Mouse (Mus musculus): ENCODE results near the gene Trappc2l.
"Not testable (repeated sequence)": the region's sequence is repeated elsewhere in the genome, so short reads cannot be mapped to it uniquely, and the experiment has no call there.

Gene Trappc2l

DNA sequence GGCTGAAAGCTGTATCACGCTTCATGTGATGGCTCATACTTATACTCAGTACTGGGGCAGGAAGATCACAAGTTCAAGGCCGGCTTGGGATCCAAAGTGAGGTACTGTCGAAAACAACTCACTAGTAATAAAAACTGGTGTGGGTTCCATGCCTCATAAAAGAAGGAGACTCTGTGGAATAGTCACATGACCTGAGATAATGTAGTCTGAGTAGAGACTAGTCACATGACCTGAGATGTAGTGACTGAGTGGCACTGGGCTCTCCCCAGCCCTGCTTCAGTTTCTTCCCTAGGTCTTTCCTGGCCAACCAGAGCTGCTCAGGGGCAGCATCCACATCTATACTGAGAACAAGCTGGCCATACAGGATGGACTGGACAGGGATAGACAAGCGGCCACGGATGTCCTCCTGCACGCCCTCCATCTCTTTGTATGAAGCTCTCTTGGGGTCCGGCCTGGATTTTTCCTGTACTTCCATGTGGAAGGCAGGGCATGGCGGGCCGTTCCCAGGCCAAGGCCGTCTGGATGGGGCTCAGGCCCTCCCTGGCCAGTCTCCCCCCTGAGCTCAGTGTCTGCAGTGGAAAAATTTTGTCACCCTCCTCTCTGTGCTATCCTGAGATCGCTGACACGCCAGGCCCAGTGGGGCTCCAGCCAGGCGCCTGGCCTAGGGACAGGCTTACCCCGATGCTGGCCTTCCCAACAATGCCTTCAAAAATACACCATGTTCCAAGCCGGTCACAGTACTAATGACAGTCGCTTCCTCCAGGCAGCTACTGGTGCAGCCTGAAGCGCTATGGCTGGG lies 12.6 kb downstream of the Trappc2l start:
- in situ Hi-C loops (cut with MboI; ENCODE audit: low sequenced_read_pairs): loop anchor here (5.0 kb wide), 1 partner anchor 193 kb away; no protein-coding TSS in a partner anchor

DNA sequence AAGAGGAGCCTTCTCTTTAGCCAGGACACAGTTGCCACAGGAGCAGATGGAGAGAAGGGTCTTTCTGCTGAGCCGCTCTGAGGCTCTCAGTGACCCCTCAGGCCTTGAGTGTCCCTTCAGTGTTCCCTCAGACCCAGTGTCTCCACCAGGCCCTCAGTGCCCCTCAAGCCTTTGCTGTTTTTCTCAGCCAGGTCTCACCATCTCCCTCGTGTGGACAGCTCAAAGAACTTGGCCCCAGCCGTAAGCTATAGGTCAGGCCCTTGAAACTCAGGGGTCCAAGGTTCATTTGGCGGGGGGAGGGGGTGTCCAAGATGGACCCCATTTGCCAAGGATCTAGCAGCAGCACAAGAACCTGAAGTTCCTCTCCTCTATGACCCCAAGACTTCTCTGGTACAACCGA lies 13.2 kb downstream of the Trappc2l start:
- in situ Hi-C loops (cut with MboI; ENCODE audit: low sequenced_read_pairs): loop anchor here (5.0 kb wide), 1 partner anchor 193 kb away; no protein-coding TSS in a partner anchor

DNA sequence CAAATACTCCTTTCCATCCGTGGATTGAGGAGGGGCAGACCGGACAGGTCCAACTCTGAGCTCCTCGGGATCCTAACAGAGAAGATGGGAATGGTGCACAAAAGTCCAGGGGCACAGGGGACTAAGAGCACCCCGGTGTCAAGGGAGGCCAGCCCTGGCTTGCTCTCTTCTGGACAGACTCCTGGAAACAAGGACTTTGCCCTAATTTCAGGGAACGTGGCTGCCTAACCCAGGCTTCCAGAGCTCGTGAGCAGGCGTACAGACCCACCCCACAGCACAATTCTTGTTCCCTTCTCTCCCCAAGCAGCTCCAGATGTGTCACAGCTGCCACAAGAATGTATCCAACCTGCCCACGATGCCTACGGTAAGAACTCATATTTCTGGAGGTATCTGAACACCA lies 14.4 kb downstream of the Trappc2l start:
- in situ Hi-C loops (cut with MboI; ENCODE audit: low sequenced_read_pairs): no loop called here

DNA sequence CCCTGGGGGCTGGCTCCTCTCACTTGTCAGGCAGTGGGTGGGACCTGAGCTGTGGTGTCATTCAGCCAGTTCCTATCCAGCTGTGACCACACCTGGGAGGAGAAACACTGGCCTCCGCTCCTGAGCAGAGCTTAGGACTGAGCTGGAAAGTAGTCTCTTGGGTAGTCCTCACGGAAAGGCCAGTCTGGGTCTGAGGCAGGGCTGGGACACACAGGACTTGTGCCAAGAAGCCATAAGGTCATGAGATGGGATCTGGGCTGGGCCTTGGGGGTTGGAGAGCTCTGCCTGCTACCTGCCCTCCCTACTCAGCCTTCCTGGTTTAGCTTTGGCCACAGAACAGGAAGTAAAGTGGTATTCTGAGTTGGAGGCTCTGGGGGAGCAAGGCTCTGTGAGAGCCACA lies 15.5 kb downstream of the Trappc2l start:
- in situ Hi-C loops (cut with MboI; ENCODE audit: low sequenced_read_pairs): no loop called here

DNA sequence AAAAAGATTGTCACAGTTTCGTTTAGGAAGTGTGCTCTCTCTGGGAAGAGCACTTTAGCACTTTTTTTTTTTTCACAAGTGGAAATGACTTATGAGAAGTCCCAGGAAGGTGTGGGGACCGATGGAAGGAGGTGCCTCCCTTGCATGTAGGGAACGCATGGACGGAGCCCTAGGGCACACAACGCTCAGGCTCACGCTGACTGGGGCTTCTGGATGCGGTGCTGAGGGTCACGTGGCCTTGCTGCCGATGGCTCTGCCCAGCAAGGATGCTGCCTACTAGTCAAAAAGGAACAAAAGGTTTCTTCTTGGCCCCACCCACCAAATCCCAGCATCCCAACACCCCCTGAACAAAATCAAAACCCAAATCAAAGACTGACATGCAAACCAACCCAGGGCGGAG lies 17.9 kb downstream of the Trappc2l start:
- in situ Hi-C loops (cut with MboI; ENCODE audit: low sequenced_read_pairs): no loop called here

DNA sequence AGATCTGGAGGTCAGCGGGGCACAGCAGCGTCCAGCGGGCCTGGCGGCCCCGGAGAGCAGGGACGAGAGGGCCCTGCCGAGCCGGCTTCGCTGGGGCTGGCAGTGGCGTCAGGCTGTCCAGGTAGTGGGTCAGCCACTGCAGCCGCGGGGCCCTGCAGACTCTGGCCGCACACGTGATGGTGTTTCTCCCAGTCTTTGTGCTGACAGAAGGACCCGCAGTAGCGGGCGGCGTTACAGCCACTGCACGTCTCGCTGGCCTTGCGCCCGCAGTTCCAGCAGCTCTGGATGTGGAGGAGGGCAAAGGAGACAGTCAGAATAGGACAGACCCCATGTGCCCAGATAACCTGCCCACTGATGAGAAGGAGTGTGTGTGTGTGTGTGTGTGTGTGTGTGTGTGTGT lies 19.3 kb downstream of the Trappc2l start:
- in situ Hi-C loops (cut with MboI; ENCODE audit: low sequenced_read_pairs): no loop called here

DNA sequence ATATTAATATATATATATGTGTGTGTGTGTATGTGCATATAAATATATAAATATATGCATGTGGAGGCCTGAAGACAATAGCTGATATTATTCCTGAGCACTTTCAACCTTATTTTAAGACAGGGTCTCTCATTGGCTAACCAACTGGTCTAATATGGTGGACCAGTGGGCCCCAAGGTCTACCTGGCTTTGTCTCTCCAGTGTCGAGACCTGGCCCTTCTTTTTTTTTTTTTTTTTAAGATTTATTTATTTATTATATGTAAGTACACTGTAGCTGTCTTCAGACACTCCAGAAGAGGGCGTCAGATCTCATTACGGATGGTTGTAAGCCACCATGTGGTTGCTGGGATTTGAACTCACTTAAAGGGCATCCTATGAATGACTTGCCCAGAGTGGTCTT lies 20.7 kb downstream of the Trappc2l start:
- in situ Hi-C loops (cut with MboI; ENCODE audit: low sequenced_read_pairs): not testable (repeated sequence)

DNA sequence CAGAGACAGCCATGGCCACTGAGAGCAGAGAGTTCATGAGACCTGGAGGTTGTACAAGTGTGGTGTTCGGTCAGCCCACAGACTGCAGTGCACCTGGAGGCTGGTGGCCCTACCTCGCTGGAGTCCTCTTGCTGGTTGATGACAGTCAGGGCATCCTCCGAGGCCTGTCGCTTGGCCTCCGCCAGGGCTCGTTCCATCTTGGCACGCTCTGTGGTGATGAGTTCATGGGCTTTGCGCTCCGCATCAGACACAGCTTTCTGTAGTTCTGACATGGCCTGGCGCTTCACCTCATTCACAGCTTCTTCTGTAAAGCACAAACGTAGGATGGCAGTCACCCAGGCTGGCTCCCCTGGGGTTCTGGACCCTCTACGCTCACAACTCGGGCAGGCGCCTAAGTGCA lies 21.8 kb downstream of the Trappc2l start:
- in situ Hi-C loops (cut with MboI; ENCODE audit: low sequenced_read_pairs): no loop called here

DNA sequence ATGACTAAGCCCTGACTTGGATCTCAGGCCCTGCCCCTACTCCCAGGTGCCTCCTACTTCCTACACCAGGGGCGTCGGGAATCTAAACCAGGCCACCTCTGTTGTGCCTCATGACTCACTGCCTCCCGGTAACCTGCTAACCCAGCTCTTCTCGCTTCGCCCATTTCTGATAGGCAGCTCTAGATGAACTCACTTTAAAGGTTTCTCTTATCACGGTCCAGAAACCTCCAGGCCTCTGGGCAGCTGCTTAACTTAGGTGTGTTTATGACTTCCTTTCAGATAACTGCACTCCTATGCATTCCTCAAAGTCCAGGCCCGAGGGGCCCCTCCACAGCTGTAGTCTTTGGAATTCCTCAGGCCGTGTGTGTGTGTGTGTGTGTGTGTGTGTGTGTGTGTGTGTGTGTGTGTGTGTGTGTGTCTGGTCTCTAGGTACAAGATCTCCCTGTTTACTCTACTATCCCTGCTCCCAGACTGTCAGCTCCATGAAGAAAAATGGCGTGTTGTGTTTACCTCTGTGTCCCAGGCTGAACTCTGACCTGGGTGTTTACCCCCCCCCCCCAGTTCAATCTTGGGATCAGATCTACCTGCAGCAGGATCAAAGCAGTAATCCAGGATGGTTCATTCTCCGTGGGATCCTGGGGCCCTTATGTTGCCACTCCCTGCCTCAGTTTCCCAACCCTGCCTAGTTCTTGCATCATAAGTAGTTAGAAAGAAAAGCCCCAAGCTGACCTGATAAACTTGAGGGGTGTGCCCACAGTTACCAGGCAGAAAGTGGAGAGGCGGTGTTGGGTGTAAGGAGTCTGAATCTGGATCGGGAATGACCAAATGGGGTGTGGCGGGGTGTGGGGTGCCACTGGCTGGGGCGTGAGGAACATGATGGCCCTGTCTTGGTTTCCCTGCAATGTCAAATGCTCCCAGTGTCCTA lies 24.7 kb downstream of the Trappc2l start:
- in situ Hi-C loops (cut with MboI; ENCODE audit: low sequenced_read_pairs): no loop called here

DNA sequence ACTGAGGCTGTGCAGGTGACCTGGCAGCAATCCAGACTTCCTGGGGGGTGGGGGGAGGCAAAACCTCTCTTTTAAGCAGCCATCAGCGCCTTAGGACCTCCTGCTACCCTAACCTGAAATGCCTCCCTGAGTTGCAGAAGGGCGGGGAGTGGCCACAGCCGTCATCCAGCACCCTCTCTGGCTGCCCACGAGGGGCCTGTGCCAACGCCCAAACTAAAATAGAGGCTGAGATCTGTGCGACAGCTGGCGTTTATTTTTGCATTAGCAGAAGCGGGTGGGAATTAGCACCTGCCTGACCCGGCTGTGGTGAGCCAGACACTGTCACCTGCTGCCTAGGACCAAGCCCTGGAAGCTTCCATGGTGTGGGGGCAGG lies 25.3 kb downstream of the Trappc2l start:
- in situ Hi-C loops (cut with MboI; ENCODE audit: low sequenced_read_pairs): no loop called here

DNA sequence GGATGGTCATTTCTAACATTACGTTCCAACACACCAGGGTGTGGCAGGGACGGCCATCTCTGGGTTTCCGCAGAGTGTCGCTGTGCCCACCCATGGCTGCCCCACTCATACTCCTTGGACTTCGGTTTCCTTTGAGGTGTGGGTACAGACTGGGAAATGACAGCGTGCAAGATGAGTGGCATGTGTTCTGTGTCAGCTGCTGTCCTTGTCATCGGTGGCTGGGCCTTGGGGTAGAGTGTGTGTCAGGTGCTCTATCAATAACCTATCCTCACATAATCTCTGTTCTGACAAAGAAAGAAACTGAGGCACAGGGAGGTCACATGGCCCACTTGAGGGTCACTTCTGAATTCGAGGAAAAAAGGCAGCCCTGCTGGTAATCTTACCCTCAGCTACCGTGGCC lies 25.8 kb downstream of the Trappc2l start:
- in situ Hi-C loops (cut with MboI; ENCODE audit: low sequenced_read_pairs): no loop called here

DNA sequence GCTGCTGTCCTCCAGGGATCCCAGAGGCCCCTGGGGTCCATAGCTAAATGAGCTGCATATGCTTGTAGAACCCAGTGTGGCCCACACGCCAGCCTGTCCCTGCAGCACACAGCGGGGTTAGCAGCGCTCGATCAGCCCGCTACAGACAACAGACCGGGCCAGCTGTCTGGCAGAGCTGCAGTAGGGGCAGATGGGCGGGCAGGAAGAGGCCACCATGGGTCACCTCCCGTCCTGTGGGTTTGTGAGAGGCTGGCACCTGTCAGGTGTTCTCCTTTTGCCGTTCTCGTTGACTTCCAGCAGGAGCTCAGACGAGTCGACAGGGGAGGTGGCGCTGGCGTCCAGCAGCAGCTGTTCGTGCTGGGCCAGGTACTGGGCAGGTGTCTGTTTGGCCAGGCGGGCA lies 27.2 kb downstream of the Trappc2l start:
- in situ Hi-C loops (cut with MboI; ENCODE audit: low sequenced_read_pairs): no loop called here

DNA sequence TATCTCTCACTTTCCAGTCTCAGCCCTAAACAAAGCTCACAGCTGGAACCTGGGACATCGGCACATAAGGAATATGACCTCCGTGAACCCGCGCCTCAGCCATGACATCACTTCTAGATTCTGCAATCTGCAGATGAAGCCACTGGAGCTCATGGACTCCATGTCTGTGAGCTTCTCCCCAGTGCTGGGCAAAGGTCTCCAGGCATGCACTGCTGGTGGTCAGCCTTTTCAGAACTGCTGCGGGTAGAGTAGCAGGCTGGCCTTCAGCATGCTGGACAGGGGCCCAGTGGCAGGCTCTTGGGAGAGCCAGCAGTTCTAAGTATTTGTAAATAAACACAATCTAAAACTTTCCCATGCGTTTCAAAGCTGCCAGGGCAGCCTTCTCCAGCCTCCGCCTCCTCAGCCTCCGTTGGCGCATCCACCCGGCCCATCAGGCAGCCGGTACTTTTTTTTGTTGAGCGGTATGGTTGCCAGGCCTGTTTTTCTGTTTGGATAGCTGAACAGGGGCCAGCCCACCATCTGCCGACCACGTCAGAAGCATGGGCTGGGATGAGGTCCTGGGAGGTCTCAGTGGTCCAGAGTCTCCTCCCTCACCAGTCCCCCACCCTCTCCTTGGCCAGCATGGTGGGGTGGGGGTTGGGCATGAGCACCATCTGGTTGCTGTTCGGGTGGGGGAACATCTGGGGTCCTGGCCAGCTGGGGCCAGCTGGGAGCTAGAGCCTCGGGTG lies 28.2 kb downstream of the Trappc2l start:
- in situ Hi-C loops (cut with MboI; ENCODE audit: low sequenced_read_pairs): no loop called here

DNA sequence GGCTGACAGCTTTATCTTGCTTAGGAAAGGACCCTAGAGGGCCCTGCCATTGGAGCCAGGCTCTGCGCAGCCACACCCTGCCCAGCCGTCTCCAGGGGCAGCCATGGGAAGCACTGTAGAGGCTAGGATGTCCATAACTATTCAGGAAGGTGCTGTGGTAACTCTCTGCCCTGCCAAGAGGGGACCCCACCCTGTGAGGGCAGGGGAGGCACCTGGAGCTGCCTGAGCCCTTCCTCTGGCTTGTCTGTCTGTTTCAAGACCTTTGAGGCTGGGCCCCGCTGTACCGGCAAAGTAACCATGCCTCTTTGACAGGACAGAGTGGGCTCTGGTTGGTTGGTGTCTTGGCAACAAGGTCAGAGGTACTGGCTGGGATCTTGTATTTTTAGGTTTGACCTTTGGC lies 29.4 kb downstream of the Trappc2l start:
- in situ Hi-C loops (cut with MboI; ENCODE audit: low sequenced_read_pairs): no loop called here

DNA sequence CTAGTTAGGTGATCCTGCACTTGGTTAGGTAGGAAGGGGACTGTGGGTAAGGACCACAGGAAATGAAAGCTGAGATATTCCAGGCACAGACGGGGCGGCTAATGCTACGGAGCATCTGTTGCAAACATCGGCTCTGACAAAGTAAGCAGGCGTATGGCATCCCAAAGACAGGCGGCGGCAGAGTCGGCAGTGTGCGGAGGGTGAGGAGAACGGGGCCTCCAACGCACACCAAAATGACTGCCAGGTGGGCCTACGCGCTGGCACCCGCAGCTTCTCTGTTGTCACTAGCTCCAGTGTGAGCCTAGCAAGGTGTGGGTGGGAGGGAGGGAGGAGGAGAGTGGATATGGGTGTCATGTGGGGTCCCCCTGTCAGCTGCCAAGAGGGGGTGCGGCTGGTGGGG lies 30.0 kb downstream of the Trappc2l start:
- in situ Hi-C loops (cut with MboI; ENCODE audit: low sequenced_read_pairs): no loop called here

DNA sequence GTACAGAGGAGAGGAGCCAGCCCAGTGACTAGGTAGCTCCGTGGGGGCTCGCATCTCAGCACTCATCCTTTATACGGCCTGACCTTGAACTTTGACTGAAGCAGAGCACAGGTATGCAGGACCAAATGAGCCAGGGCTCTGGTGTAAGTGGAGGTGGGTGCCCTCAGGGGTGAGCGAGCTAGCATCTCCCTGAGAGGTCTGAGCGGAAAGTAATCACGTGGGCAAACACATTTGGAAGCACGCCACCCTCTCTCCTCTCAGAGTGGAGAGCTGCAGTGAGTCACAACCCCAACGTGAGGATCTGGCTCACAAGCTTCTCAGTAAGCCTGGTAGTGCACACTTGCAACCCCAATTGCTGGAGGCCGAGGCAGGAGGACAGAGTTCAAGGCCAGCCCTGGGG lies 30.6 kb downstream of the Trappc2l start:
- in situ Hi-C loops (cut with MboI; ENCODE audit: low sequenced_read_pairs): no loop called here

DNA sequence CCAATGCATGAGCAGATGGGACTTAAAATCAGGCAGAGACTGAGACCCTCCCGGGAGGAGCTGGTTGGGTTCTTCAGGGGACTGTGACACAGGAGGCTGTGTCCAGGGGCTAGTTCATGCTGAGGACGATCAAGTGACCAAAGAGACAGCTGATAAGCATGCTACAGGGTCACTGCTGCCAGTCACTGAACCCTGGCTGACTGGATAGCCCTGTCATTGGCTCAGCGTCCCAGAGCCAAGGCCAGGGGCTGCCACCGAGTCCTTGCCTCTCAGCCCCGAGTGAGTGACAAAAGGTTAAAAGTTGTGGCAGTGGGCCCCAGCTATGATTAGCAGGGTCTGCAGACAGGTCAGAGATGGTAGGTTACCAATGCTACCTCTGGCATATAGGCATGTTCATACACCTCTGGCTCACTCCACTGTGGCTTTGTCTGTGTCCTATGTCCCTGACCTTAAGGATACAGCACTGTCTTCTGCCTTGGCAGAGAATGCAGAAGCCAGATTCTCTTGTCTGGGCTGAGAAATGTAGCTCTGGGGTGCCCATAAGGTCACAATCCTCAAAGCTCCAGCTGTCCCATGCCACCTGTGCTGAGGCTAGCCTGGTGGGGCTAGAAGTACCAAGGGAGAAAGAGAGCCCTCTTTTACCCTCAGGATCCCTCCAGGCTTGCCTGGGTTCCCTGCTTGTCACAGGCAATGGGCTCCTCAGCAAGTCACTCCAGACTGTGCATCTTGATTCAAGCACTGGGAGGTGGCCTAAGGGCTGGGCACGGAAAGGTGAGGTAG lies 32.9 kb downstream of the Trappc2l start:
- in situ Hi-C loops (cut with MboI; ENCODE audit: low sequenced_read_pairs): no loop called here

DNA sequence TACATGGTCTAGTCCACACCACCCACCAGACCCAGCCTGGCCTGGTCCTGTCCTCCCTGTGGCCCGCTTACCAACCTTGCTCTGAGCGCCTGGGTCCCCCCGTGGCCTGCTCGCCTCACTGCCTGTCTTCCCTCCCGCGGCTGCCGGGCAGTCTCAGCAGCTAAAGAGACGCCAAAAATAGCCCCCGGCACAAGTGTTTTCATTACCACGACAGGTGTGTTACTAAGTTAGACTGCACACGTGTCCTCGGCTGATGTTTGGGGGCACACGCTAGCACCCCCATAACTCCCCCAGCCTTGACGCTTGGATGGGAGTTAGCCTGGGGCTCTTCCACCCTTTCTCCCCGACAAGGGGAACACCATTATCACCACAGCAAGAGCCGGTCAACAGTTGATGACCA lies 34.9 kb downstream of the Trappc2l start:
- in situ Hi-C loops (cut with MboI; ENCODE audit: low sequenced_read_pairs): no loop called here

DNA sequence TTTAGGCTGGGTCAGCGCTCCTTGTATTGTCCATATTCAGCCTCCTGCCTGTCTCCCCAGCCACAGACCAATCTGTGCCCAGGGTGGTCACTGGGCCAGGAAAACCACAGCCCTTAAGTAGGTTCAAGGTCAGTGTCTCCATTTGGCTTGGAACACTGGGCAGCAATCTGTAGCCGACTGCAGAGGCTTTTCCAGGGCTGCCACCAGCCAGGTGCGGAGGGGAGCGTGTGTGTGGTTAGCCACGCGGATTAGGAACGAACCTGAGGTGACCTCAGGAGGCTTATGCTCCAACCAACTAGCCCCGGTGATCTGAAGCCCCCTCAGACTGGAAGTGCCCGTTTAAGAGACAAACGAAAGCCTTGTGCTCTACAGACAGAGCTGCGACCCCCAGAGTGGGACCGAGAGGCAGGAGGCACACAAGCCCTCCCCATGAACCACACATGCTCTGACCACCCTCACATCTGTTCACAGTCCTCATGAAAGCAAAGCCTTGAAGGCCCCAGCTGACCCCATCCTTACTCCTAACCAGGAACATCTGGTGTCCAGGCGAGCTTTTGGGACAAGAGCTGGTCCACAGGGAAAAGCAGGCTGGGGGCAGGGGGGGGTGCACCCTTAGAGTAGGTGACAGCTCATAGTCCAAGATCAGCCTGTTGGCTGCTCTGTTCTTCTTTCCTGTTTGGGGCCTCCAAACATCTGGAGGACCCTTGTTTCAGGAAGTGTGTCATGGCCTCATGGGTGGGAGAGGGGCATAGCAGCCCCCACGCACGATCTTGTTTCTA lies 36.9 kb downstream of the Trappc2l start:
- in situ Hi-C loops (cut with MboI; ENCODE audit: low sequenced_read_pairs): no loop called here

Data from CH12F3 (cell line).